Mouse (Mus musculus): ENCODE measurements at regions not wholly inside any gene's neighbourhood (a gene's known extent, or its start where the extent isn't known, plus 50 kb on each side); places are given as distances from the start of the nearest gene placed in this dataset.

DNA sequence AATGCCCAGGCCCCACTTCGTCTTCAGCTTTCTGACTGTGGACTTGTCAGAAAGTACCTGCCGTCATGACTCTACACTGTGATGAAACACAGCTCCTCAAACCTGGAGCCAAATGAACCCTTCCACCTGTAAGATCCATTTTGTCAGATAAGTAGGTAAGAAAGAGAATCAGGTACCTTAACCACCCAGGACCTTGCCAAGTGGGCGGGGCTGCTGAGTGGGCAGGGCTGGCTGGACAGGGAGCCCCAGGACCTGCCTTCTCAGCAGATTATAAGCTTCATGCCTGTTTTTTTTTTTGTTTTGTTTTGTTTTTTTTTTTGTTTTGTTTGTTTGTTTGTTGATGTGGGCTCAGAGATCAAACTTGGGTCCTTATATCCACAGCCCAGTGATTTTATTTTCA is 311.8 kb upstream of the Pabpc6 start:
- Histone ChIP-seq H3K4me2 (ENCODE audit: low read depth, low read length) (no peak overlapping the region), H3K4me1 (ENCODE audit: control insufficient read depth, insufficient read depth, low read length) (no peaks in the 10 kb centered on the region), H3K27me3 (ENCODE audit: control insufficient read depth, insufficient read depth, low read length) (no peaks in the 10 kb centered on the region), H3K27ac (ENCODE audit: low read length) (no peak overlapping the region), H3K9me3 (replicated peaks; ENCODE audit: control insufficient read depth, low read length) (peaks cover 1% of the 10 kb centered on the region; the same call in 1 of the 2 replicates), H3K36me3 (ENCODE audit: control insufficient read depth, insufficient read depth, low read length) (no peaks in the 10 kb centered on the region), H3K4me3 (replicated peaks; ENCODE audit: low read length) (no peak overlapping the region), H3K9ac (ENCODE audit: low read length) (no peak overlapping the region)
- 88% methylated on average over 3 of the region's 3 CpGs for WGBS
- ATAC-seq (ENCODE audit: insufficient read depth, low FRiP score), result no peak

DNA sequence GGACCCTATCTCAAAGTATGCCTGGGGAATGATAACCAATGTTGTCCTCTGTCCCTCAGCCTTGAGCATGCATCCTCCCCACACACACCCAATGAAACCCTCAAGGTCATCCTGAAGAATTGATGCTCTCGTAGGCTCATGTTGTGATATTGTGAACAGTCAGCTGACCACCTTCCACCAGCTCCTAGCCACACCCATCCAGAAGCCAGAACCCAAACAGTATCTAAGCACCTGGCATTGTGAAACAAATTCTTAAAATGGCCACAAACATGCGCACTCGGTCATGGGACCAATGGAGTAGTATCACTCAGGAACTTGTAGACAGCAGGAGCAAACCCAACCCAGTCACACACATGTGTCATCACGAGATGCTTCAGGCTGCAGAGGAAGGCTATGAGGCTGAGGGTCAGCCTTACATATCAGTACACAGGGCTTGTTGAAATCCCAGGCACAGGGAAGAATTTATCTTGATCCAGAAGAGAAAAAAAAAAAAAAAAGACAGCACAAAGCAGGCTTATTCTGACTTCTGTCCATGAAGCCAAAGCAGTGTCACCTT is 307.4 kb upstream of the Pabpc6 start:
- H3K27ac ChIP-seq (ENCODE audit: low read length), result no peak overlapping the region
- no peaks in the 10 kb centered on the region for H3K27me3 ChIP-seq (ENCODE audit: control insufficient read depth, insufficient read depth, low read length)
- no peaks in the 10 kb centered on the region for H3K4me1 ChIP-seq (ENCODE audit: control insufficient read depth, insufficient read depth, low read length)
- H3K36me3 ChIP-seq (ENCODE audit: control insufficient read depth, insufficient read depth, low read length), result no peaks in the 10 kb centered on the region
- ATAC-seq (ENCODE audit: insufficient read depth, low FRiP score), result no peak
- 83% methylated on average over 4 of the region's 4 CpGs for WGBS
- H3K4me3 ChIP-seq (replicated peaks; ENCODE audit: low read length), result no peak overlapping the region
- H3K4me2 ChIP-seq (ENCODE audit: low read depth, low read length), result no peak overlapping the region
- no peaks in the 10 kb centered on the region for H3K9me3 ChIP-seq (replicated peaks; ENCODE audit: control insufficient read depth, low read length)
- no peak overlapping the region for H3K9ac ChIP-seq (ENCODE audit: low read length)

DNA sequence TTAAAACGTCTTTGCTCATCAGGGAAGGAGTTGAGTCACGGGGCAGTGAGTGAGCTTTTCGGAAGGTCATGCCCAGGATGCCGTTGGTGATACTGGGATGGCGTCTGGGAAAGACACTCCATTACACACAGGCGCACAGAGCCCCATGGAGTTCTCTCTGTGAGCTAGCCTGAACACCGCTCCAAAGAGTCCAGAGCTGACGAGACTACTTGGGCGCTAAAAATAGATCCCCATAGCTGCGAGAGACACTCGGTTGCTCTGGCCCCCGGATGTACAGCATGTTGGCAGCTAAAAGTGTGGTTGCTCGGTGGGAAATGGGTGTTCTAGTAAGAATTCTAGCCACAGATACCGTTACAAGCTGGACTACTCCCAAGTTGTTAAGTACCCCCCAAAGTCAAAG is 306.5 kb upstream of the Pabpc6 start:
- Histone ChIP-seq H3K9me3 (replicated peaks; ENCODE audit: control insufficient read depth, low read length) (no peaks in the 10 kb centered on the region), H3K4me1 (ENCODE audit: control insufficient read depth, insufficient read depth, low read length) (no peaks in the 10 kb centered on the region), H3K36me3 (ENCODE audit: control insufficient read depth, insufficient read depth, low read length) (no peaks in the 10 kb centered on the region), H3K27me3 (ENCODE audit: control insufficient read depth, insufficient read depth, low read length) (no peaks in the 10 kb centered on the region), H3K4me2 (ENCODE audit: low read depth, low read length) (no peak overlapping the region), H3K4me3 (replicated peaks; ENCODE audit: low read length) (no peak overlapping the region), H3K9ac (ENCODE audit: low read length) (no peak overlapping the region), H3K27ac (ENCODE audit: low read length) (no peak overlapping the region)
- no peak for ATAC-seq (ENCODE audit: insufficient read depth, low FRiP score)
- 85% methylated on average over 14 of the region's 14 CpGs for WGBS

DNA sequence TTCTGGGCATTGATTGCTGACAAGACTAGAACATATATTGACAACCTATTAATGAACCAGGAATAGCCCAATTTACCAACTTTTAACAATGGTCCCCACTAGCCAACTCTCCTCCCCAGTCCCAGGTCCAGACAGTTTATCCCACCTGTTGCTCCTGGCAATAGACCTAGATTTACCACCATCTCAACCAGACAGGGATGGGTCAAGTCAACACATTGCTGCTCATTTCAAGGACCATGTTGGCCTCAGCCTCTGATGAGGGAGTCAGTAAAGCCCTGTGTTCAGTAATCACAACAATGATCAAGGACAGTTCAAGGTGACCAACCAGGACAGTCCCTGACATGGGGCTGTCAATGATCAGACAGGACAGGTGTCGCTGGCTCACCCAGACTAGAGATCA is 305.6 kb upstream of the Pabpc6 start:
- no peak overlapping the region for H3K9ac ChIP-seq (ENCODE audit: low read length)
- H3K9me3 ChIP-seq (replicated peaks; ENCODE audit: control insufficient read depth, low read length), result no peaks in the 10 kb centered on the region
- 92% methylated on average over 1 of the region's 1 CpGs for WGBS
- no peak overlapping the region for H3K4me2 ChIP-seq (ENCODE audit: low read depth, low read length)
- H3K4me1 ChIP-seq (ENCODE audit: control insufficient read depth, insufficient read depth, low read length), result no peaks in the 10 kb centered on the region
- H3K36me3 ChIP-seq (ENCODE audit: control insufficient read depth, insufficient read depth, low read length), result no peaks in the 10 kb centered on the region
- no peak for ATAC-seq (ENCODE audit: insufficient read depth, low FRiP score)
- H3K27me3 ChIP-seq (ENCODE audit: control insufficient read depth, insufficient read depth, low read length), result no peaks in the 10 kb centered on the region
- no peak overlapping the region for H3K27ac ChIP-seq (ENCODE audit: low read length)
- no peak overlapping the region for H3K4me3 ChIP-seq (replicated peaks; ENCODE audit: low read length)

DNA sequence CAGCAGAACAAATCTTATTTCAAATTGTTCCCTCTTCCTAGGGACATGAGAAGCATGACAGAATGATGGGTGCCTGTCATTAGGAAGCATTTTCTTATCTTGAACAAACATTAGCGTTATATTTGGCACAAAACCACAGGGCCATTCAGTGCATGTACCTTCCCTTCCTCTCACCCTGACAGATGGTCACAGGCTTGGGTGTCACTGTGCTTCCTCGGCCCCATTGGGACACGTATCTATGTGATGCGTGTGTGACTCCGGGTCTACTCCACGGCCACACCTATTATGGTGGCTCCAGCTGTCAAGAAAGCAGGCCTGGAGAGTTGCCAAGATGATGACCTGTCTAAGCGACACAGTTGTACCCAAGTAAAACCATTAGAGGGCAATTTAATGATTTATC is 298.5 kb upstream of the Pabpc6 start:
- ATAC-seq (ENCODE audit: insufficient read depth, low FRiP score), result no peak
- WGBS, result 56% methylated on average over 7 of the region's 7 CpGs
- no peaks in the 10 kb centered on the region for H3K4me1 ChIP-seq (ENCODE audit: control insufficient read depth, insufficient read depth, low read length)
- no peak overlapping the region for H3K4me2 ChIP-seq (ENCODE audit: low read depth, low read length)
- no peak overlapping the region for H3K9ac ChIP-seq (ENCODE audit: low read length)
- no peaks in the 10 kb centered on the region for H3K9me3 ChIP-seq (replicated peaks; ENCODE audit: control insufficient read depth, low read length)
- H3K27me3 ChIP-seq (ENCODE audit: control insufficient read depth, insufficient read depth, low read length), result no peaks in the 10 kb centered on the region
- H3K36me3 ChIP-seq (ENCODE audit: control insufficient read depth, insufficient read depth, low read length), result no peaks in the 10 kb centered on the region
- H3K27ac ChIP-seq (ENCODE audit: low read length), result no peak overlapping the region
- H3K4me3 ChIP-seq (replicated peaks; ENCODE audit: low read length), result no peak overlapping the region

DNA sequence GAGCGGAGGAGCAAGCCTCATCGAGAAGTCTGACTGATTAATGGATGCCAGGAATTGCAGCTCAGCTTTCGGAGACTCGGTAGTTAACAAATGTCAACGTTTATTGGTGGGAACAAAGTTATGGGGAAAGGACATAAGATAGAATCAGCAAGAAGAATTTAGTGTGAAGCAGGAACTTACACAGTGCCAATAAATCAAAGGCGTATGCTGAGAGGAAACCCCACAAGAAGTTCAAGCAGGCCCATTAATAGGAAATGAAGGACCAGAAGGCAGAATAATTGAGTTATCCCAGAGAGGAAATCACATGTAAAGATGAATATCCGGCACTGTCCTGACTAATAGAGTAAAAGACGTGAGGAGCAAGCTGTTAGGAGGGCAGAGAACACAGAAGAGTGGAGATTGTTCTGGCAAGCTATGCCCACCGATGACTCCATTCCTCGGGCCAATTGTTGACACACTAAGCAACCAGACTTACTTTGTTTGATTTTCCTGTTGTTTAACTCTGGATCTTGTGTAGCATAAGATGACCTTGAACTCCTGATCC is 293.4 kb upstream of the Pabpc6 start:
- Histone ChIP-seq H3K4me3 (replicated peaks; ENCODE audit: low read length) (no peak overlapping the region), H3K27ac (ENCODE audit: low read length) (no peak overlapping the region), H3K27me3 (ENCODE audit: control insufficient read depth, insufficient read depth, low read length) (no peaks in the 10 kb centered on the region), H3K9ac (ENCODE audit: low read length) (no peak overlapping the region), H3K36me3 (ENCODE audit: control insufficient read depth, insufficient read depth, low read length) (no peaks in the 10 kb centered on the region), H3K4me2 (ENCODE audit: low read depth, low read length) (no peak overlapping the region), H3K9me3 (replicated peaks; ENCODE audit: control insufficient read depth, low read length) (no peaks in the 10 kb centered on the region), H3K4me1 (ENCODE audit: control insufficient read depth, insufficient read depth, low read length) (no peaks in the 10 kb centered on the region)
- WGBS, result 44% methylated on average over 10 of the region's 10 CpGs
- ATAC-seq (ENCODE audit: insufficient read depth, low FRiP score), result no peak

DNA sequence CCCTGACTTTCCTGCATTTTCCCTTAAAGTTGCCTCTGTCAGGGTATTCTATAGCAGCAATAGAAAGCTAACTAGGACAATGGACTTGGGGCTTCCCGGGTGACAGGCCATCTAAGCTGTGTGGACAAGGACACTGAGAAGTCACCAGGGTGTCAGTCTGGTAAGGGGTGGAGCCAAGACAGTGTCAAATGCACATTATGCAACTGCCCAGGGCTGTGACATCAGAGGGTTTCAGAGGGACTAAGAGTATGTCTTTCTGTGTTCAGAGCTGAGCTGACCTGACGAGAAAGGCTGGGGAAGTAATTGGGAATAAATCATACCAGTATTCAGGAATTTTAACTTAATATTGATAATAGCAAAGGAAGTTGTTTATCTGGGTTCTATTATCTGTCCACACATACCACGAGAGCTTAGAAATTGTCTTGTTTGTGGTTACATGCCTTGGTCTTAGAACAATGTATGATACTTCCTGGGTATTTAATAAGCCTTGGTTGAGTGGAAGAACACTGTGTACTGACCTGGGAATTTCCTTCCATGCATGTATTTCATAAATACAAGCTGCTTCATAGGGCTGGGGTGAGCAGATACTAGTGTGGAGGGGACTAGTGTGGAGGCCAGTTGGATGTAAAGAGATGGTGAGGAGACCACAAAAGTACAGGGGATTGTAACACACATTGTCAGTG is 279.6 kb upstream of the Pabpc6 start:
- Histone ChIP-seq H3K27me3 (ENCODE audit: control insufficient read depth, insufficient read depth, low read length) (no peaks in the 10 kb centered on the region), H3K36me3 (ENCODE audit: control insufficient read depth, insufficient read depth, low read length) (no peaks in the 10 kb centered on the region), H3K4me1 (ENCODE audit: control insufficient read depth, insufficient read depth, low read length) (no peaks in the 10 kb centered on the region), H3K9ac (ENCODE audit: low read length) (no peak overlapping the region), H3K4me3 (replicated peaks; ENCODE audit: low read length) (no peak overlapping the region), H3K4me2 (ENCODE audit: low read depth, low read length) (no peak overlapping the region), H3K27ac (ENCODE audit: low read length) (no peak overlapping the region), H3K9me3 (replicated peaks; ENCODE audit: control insufficient read depth, low read length) (no peaks in the 10 kb centered on the region)
- 76% methylated on average over 3 of the region's 3 CpGs for WGBS
- ATAC-seq (ENCODE audit: insufficient read depth, low FRiP score), result no peak

DNA sequence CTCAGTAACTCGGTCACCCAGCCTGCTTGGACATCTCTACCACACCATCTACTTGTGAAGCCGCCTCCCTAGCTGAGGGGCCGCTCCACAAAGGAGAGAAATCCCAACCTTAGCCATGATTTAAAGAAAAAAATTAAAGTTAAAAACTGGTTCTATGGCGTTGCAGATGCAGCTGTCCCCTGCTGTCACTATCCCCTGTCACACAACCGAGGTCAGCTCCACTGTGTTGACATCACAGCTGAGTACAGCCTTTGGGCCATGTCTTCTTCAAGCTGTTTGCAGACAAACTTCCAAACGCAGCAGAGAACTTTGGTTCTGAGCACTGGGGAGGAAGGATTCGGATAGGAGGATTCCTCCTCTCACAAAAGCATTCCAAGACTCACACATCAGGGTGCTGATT is 278.1 kb upstream of the Pabpc6 start:
- no peaks in the 10 kb centered on the region for H3K27me3 ChIP-seq (ENCODE audit: control insufficient read depth, insufficient read depth, low read length)
- no peak overlapping the region for H3K4me2 ChIP-seq (ENCODE audit: low read depth, low read length)
- H3K4me1 ChIP-seq (ENCODE audit: control insufficient read depth, insufficient read depth, low read length), result no peaks in the 10 kb centered on the region
- ATAC-seq (ENCODE audit: insufficient read depth, low FRiP score), result no peak
- no peaks in the 10 kb centered on the region for H3K36me3 ChIP-seq (ENCODE audit: control insufficient read depth, insufficient read depth, low read length)
- H3K27ac ChIP-seq (ENCODE audit: low read length), result no peak overlapping the region
- 77% methylated on average over 7 of the region's 7 CpGs for WGBS
- H3K9ac ChIP-seq (ENCODE audit: low read length), result no peak overlapping the region
- no peaks in the 10 kb centered on the region for H3K9me3 ChIP-seq (replicated peaks; ENCODE audit: control insufficient read depth, low read length)
- no peak overlapping the region for H3K4me3 ChIP-seq (replicated peaks; ENCODE audit: low read length)

DNA sequence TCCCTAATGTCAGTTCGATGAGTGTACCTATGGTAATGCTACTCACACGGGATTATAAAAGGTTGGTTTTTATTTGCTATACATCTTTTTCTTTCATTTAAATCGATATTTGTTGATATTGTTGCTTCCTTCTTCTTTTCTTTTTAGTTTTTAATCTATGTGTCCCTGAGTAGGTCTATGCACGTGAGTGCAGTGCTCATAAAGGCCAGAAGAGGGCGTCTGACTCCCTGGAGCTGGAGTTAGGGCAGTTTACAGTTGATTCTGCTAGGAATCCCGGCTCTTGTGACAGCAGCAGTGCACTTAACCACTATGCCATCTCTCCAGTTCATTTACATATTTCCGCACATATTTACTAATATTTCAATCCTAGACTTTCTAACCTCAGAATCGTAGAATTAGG is 275.0 kb upstream of the Pabpc6 start:
- H3K27ac ChIP-seq (ENCODE audit: low read length), result no peak overlapping the region
- H3K27me3 ChIP-seq (ENCODE audit: control insufficient read depth, insufficient read depth, low read length), result no peaks in the 10 kb centered on the region
- 83% methylated on average over 8 of the region's 8 CpGs for WGBS
- H3K4me1 ChIP-seq (ENCODE audit: control insufficient read depth, insufficient read depth, low read length), result no peaks in the 10 kb centered on the region
- H3K9ac ChIP-seq (ENCODE audit: low read length), result no peak overlapping the region
- no peaks in the 10 kb centered on the region for H3K36me3 ChIP-seq (ENCODE audit: control insufficient read depth, insufficient read depth, low read length)
- ATAC-seq (ENCODE audit: insufficient read depth, low FRiP score), result no peak
- H3K4me2 ChIP-seq (ENCODE audit: low read depth, low read length), result no peak overlapping the region
- H3K9me3 ChIP-seq (replicated peaks; ENCODE audit: control insufficient read depth, low read length), result no peaks in the 10 kb centered on the region
- no peak overlapping the region for H3K4me3 ChIP-seq (replicated peaks; ENCODE audit: low read length)
